Mouse (Mus musculus): ENCODE measurements around the gene Hemk1. TPM values are rescaled to one million over a fixed set of nuclear protein-coding genes. Genes with fewer than 3 reads are reported as not detected.
A peak's percentile ranks its signal among the peaks of the same experiment; 100 is the strongest.

Hemk1 gene
- 10 to 100 TPM; 14.3 to 16.6 TPM for total RNA-seq (2021)

DNA sequence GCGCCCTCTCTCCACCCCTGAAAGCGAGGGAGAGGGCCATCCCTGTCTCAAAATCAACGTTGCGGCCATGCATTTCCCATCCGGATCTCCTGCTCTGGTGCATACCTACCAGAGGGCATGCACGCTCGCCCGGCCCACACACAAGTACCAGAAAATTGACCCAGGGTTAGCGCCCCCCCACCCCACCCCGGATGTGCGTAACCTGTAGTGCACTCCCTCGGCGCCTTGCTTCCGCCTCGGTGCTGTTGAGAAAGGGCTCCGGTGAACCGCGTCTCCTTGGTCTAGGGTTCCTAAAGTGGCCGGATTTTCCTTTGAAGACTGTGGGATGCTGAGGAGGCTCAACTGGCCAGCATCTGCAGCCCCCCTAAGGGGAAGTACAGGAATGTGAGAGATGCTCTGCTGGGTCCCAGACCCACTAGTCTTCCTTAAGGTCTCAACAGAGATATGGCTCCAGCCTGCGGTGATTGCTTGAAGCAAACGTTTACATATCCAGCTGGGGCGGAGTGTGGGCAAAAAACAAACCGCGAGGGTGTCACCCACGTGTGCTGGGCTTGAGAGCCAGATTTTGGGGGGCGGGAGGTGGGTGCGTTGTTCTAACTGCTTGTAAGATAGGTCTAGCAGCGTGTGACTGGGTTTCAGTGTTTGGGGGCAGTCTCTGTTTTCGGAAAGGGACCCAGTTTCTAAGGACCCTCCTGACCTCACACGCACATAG lies at the start of gene Hemk1:
Hemk1 (minus strand) TSS at position 179 of the 712 bp plus-strand sequence.
- intact Hi-C loops (cut with DNase I): no loop called here
- DNase-seq (ENCODE audit: extremely low spot score in 1 of 2, low spot score in 2 of 2): peak; percentile 67 to 88

DNA sequence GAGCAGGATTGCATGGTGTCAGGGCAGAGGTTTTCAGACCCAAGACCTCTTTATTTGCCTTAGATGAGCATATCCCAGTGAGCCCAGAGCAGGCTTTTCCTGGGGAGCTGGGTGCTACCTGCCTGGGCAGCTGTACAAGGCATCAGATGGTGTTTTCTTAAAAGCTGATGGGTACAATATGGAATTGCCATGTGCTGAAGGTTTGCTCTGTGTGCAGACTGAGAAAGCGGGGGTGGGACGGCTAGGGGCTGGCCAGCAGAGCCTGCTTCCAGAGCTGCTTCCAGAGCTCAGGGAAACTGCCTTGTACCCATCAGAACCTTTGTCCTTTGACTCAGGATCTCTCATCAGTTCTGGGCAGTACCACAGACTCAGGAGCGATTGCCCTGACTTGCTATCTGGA lies 49.6 kb upstream of the Hemk1 start:
- peak in 1 of 2 experiments; percentile 30 for DNase-seq (ENCODE audit: extremely low spot score in 1 of 2, low spot score in 2 of 2)
- intact Hi-C loops (cut with DNase I): loop anchor here (5.0 kb wide), 1 partner anchor 70 kb away; no protein-coding TSS in a partner anchor

DNA sequence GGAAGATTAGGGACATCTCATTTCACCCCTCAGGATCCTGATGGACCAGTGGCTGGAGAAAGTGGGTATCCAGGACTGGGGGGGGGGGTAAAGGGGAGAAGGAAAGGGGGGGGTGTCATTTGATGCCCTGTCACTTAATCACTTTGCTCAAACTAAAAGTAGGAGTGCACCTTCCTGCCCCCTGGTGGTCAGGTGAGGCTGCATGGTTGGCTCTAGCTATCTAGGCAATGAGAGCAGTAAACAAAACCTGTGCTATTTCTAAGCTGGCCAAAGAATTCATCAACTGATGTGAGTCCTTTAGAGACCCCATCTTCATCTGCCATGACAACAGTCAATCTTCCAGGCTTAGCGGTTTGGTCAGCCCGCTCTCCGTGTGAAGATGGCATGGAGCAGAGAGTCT lies 48.6 kb upstream of the Hemk1 start:
- DNase-seq (ENCODE audit: extremely low spot score in 1 of 2, low spot score in 2 of 2): no peak
- intact Hi-C loops (cut with DNase I): loop anchor here (5.0 kb wide), 1 partner anchor 71 kb away; no protein-coding TSS in a partner anchor

DNA sequence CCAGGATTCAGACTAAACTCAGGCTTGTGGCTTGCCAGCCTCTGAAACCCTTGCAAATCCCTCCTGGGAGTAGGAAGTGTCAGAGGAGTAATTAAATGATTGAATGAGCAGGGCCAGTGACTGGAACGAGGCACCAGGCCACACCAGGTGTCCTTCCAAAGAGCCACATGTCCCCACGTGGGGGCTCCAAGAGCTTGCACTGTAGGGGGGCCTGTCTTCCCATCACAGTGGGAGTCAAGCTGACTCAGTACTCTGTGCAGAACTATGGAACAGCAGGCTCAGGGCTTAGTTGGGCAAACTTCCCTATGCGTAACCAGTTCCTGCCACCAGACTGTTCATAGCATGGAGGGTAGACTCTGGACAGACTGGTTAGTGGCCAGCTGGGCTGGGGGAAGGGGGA lies 46.2 kb upstream of the Hemk1 start:
- DNase-seq (ENCODE audit: extremely low spot score in 1 of 2, low spot score in 2 of 2): no peak

DNA sequence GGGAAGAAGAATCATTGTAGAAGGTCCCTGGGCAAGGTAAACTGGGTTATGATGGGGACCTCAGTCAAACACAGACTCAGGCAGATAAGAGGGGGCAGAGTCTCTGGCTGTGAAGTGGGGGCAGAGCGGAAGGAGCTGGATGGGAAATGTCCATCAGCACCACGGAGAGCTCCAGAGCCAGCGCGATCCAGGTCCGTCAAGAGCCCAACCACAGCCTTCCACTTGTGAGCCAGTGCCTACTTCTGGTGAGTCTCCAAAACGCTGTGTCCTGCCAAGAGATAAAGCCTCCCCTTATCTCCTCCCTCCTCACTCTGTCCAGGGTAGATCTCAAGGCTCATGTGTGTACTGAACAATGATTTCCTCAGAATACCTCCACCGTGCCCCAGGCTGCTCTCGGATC lies 43.6 kb upstream of the Hemk1 start:
- intact Hi-C loops (cut with DNase I): no loop called here

More for the DNA sequence above, 46.2 kb upstream of the Hemk1 start:
- intact Hi-C loops (cut with DNase I): no loop called here

DNA sequence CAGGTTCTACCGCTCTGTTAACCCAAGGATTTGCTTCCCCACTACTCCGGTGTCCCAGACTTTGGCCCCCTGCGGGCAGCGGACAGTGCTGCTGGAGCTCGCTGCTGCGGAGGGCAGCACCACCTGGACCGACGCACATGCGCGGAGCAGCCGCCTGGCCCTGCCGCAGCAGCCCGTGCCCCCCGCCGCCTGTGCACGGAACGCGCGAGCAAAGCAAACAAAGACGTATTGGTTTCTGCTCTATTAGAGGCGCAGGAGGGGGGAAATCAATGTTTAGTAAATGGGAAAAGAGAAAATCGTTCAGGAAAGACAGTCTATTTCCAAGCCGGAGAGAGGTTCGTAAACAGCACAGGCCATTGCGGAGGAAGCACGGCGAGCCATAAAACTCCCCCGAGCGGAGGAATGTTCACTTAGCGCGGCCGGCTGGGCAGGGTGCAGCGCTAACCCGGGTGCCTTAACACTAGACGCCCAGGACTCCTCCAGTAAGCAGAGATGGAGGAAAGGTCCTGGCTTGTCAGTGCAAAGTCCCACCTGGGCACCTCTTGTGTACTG lies 39.9 kb upstream of the Hemk1 start:
- DNase-seq (ENCODE audit: extremely low spot score in 1 of 2, low spot score in 2 of 2): no peak
- intact Hi-C loops (cut with DNase I): no loop called here

More for the DNA sequence above, 43.6 kb upstream of the Hemk1 start:
- DNase-seq (ENCODE audit: extremely low spot score in 1 of 2, low spot score in 2 of 2): peak in 1 of 2 experiments; percentile 32

DNA sequence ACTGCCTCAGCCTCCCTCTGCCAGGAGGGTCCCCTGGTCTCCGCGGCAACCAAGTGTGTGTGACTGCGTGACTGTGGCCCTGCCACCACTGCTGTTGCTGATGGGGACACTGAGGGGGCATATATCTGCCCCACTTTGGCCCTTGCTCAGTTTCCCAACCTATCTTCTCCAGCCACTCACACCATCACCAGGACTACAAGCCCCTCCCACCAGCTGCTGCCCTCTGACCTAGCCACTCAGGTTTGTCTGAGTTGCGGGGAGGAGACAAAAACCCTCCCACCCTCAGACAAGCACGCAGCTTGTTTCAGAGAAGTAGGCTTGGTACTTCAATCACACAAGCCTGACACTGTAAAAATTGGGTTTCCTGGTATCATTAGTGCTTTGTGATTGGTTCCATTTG lies 37.3 kb upstream of the Hemk1 start:
- intact Hi-C loops (cut with DNase I): no loop called here

DNA sequence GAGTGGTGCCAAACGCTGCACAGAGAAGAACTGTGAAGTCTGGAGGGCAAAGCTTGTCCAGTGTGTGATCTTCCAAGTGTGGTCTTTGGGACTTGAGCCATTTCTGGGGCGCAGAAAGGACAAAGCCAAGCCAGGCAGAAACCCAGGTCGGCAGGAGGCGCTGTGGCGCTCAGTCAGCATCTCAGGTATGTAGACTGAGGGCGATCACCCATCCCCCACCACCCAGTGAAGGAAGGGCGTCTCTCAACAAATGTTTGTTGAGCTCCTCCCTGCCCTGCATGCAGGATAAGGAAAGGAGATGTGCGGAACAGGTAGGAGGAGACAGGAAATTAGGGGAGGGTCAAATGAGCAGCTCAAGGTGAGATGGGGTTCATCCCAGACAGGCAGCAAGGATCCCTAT lies 36.5 kb upstream of the Hemk1 start:
- intact Hi-C loops (cut with DNase I): no loop called here
- peak in 1 of 2 experiments; percentile 50 for DNase-seq (ENCODE audit: extremely low spot score in 1 of 2, low spot score in 2 of 2)

More for the DNA sequence above, 37.3 kb upstream of the Hemk1 start:
- no peak for DNase-seq (ENCODE audit: extremely low spot score in 1 of 2, low spot score in 2 of 2)

DNA sequence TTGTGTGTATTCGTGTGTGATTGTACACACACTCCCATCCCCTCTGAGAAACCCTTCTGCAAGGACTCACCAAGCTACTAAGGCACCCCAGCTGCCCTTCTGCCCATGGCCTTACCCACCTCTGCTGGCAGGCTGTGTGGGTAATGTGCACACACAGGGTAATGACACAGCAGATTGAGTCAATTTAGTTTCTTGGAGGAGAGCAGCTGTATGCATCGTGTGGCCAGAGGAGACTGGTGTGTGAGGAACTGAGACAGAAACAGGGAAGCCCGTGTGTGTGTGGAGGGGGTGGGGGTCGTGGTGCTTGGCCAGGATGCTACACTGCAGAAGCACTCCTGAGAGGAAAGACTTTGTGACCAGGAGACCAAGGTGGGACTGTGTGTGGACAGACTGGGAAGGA lies 34.3 kb upstream of the Hemk1 start:
- intact Hi-C loops (cut with DNase I): no loop called here

DNA sequence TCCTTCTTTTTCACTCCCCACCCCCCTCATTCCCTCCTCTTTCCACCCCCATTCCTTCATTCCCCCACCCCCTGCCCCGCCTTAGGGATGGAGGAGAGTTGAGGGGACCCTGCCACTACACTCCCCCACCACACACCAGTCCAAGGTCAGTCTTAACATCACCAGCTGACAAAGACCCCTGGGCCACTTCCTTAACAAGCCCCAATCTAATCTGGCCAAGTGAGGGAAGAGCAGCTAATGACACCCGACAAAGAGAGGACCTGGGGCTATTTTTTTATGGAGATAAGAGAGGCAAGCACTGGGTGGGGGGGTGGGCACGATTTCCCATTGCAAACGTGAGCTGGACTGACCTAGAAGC lies 31.9 kb upstream of the Hemk1 start:
- no peak for DNase-seq (ENCODE audit: extremely low spot score in 1 of 2, low spot score in 2 of 2)
- intact Hi-C loops (cut with DNase I): no loop called here

More for the DNA sequence above, 34.3 kb upstream of the Hemk1 start:
- no peak for DNase-seq (ENCODE audit: extremely low spot score in 1 of 2, low spot score in 2 of 2)

DNA sequence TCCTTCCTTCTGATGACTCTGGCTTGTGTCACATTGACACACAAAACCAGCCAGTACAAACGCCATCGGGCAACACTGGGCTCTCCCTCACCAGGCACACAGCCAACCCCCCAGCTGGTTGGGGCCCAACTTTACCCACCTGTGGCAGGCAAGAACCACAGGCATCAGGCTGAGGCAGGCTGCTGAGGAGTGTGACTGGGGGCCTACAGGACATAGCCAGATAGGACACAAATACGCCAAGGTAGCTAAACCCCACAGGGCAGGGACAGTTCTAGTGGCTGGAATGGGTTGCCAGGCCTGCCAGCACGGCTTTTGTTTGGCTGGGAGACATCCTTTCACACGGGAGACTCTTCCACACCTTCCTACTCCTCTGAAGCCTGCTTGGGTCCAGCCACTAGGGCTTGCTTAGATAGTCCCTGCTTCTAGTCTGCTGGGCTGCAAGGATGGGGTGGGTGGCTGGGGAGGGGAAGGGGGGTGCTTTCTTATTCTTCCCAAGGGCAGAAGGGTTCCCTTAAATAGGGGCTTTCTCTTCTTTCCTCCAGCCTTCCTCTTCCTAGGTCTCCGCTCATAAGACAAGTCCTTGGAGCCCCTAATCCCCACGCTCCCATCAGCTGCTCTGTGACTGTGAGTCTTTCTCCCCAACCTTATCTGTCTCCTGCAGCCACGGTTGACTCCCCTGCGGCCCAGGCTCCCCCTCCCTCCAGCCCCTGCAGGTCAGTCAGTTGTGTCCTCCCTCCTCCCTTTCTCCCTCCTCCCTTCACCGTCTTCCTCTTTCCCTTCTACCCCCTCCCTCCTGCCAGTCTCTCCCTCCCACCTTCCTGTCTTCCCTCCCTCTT lies 31.3 kb upstream of the Hemk1 start:
- intact Hi-C loops (cut with DNase I): loop anchor here (5.0 kb wide), 1 partner anchor 93 kb away; no protein-coding TSS in a partner anchor
- no peak for DNase-seq (ENCODE audit: extremely low spot score in 1 of 2, low spot score in 2 of 2)

DNA sequence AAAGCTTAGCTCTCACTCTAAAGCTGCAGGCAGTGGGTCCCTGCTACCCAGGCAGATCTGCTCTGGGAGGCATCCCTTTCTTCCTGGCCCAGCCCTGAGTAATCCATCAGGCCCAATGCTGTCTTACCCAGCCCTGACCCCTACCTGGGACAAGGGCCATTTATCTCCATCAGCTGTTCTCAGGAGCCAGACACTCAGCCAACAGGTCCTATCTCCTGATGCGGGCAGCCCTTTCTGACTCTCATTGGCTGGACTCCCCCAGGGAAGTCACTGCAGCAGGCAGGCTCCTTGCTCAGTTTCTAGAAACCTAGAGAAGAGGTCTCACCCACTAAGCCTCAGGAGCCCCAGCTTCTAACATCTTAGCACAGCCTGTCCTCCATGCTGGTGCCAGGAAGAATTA lies 30.2 kb upstream of the Hemk1 start:
- intact Hi-C loops (cut with DNase I): loop anchor here (5.0 kb wide), 1 partner anchor 94 kb away; no protein-coding TSS in a partner anchor
- DNase-seq (ENCODE audit: extremely low spot score in 1 of 2, low spot score in 2 of 2): no peak

DNA sequence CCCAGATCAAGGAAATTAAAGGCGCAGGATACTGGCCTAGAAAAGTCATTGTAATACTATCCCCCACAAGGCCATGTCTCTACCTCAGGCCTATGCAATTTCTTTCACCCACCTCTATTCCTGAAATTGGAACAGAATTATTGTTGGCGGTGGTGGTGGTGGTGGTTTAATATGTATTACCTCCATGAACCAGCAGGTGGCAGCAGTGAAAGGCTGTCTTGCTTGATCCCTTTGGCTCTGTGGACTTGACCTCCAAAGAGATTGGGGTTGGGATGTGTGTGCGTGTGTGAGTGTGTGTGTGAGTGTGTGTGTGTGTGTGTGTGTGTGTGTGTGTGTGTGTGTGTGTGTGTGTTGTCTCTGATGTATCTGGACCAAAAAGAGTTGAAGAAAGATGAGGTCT lies 28.5 kb upstream of the Hemk1 start:
- intact Hi-C loops (cut with DNase I): loop anchor here (5.0 kb wide), 1 partner anchor 96 kb away; no protein-coding TSS in a partner anchor
- DNase-seq (ENCODE audit: extremely low spot score in 1 of 2, low spot score in 2 of 2): no peak

DNA sequence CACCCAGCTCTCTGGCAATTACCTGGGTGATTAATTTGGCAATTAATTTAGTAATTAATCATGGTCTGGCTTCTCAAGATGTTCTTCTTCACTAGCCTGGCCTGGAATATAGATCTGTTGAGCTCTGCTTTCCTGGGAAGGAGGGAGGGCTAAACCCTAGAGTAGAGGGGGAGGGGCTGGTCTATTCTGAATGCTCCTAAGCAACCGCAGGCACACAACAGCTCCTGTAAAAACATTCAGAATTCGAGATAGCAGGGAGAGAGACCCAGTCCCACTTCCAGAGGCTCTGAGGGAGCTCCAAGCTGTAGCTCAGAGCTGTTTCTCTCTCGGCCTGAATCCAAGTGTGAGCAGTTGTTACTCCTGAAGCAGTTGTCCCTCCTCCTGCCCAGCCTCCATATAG lies 22.8 kb upstream of the Hemk1 start:
- DNase-seq (ENCODE audit: extremely low spot score in 1 of 2, low spot score in 2 of 2): no peak
- intact Hi-C loops (cut with DNase I): no loop called here

DNA sequence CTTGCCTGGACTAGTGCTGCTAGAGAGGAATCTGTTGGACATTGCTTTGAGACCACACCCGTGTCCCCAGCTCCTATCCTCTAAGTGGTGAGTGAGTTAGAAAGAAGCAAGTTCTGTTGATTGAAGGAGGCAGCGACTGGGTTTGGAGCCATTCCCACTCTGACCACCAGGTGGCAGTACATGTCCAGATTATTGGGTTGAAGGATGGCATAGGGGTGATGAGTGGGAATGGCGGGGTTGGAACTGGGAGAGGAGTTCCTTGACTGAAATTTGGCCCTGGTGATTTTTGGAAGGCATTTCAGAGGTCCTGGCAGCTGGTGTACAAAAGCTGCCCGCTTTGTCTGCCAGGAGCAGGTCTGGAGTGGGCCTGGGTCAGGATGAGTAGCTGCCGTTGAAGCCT lies 19.5 kb upstream of the Hemk1 start:
- peak; percentile 56 to 74 for DNase-seq (ENCODE audit: extremely low spot score in 1 of 2, low spot score in 2 of 2)
- intact Hi-C loops (cut with DNase I): loop anchor here (1.0 to 2.0 kb wide), 2 partner anchors 63 to 157 kb away; no protein-coding TSS in a partner anchor

DNA sequence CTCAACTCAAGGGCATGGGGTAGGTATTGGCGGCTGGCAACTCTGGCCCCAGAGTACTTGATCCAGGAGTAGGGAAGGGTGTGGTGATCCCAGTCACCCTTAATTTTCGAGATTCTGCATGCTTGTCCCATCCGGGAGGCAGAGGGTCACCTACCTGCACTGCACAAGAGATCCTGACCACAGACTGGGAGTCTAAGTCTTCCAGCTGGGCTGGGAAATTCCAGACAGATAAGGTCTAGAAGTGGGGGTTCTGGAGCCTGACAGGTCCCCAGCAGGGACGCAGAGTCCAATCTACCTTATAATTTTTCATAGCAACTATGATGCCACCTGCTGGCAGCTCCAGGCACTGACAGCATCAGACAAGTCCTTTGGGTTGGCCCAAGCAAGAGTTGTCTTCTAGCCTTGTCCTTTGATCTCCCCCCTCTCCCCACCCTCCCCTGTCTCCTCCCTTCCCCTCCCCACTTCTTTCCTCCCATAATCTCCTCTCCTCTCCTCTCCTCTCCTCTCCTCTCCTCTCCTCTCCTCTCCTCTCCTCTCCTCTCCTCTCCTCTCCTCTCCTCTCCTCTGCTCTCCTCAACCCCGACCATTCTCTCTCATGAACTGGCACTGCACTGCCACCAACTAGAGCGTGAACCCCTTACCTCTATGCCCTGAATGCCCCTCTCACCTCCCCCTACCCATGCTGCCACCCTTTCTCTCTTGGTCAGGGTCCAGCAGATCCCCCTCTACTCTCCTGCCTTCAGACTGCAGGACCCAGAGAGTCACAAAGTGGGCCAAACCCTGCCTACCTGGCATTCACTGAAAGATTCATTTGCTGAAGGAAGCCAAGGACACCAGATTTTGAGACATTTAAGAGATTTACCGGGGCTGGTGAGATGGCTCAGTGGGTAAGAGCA lies 18.0 kb upstream of the Hemk1 start:
- intact Hi-C loops (cut with DNase I): loop anchor here (2.0 kb wide), 1 partner anchor 61 kb away; no protein-coding TSS in a partner anchor
- DNase-seq (ENCODE audit: extremely low spot score in 1 of 2, low spot score in 2 of 2): peak; percentile 48 to 64

DNA sequence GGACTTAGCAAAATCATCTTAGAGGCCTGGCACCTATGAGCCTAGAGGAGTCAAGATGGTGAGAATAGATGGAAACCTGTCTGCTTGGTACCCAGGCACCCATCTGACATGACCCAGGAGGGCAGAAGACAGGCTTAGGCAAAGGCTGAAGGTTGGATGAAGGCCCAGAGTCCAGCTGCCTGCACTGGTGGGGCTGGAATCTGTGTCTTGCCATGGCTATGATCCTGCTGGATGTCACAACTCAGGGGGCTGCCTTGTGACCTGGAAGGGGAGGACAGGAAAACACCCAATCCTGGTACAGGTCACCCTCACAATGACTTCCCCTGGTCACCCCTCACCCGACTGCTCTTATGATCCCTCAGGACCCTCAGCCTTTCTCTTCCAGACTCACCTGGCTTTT lies 16.7 kb upstream of the Hemk1 start:
- intact Hi-C loops (cut with DNase I): no loop called here
- DNase-seq (ENCODE audit: extremely low spot score in 1 of 2, low spot score in 2 of 2): no peak

DNA sequence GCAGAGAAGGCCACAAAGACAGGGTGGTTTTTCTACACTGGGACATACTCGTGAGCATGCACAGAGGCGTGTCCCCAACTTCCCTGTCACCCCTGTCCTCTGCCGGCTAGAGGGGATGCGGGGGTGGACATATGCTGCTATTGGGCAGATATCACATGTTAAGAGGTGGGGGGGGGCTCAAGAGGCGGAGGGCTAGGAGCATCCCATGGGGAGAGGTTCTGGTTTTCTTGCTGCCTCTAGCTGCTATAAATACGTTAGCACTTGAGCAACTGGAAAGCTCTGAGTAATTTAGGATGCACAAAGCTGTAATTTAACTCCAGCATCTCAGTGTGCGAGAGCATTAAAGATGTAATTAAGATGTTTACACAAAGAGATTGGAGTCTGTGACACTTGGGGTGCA lies 11.2 kb upstream of the Hemk1 start:
- no peak for DNase-seq (ENCODE audit: extremely low spot score in 1 of 2, low spot score in 2 of 2)
- intact Hi-C loops (cut with DNase I): no loop called here
